Mouse (Mus musculus): ENCODE measurements around the gene Notch2. TPM values are rescaled to one million over a fixed set of nuclear protein-coding genes. Genes with fewer than 3 reads are reported as not detected.

The Notch2 gene
- 2.6 and 5.0 TPM in 2 replicates for polyA plus RNA-seq (2012; rRNA removed; ENCODE audit: low replicate concordance)

DNA sequence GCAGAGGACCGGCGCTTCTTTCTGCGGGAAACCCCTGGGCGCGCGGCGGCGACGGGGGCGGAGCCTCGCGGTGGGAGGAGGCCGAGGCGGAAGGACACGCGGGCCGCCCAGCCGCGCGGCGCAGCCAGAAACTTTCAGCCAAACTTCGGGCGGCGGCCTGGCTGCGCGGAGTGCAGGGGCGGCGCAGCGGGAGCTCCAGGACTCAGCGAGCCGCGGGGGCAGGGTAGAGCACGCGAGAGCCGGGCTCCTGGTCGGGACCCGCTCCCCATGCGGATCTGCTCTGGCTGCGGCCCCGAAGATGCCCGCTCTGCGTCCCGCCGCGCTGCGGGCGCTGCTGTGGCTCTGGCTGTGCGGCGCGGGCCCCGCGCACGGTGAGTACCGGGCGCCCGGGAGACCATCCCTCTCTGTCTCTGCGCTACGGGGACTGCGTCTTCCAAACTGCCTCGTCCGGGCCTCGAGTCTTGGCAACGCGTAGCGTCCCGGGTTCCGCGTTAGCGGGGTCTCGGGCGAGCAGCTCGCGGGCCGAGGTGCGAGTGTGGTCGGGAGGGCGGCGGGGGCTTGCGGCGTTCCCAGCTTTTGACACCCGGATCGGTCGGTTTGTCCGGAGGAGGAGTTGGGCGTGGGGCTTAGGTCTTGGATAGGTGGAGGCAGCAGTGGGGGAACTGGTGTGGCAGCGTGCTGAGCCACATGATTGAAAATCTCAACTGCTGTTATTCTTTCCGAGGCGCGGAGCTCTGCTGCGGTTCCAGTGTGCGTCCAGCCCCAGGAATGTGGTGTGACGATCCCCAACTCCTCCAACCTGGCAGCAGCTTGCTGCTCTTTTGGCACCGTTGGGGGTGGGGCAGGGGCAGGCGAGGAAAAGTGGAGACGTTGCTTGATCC is at the start of gene Notch2:
Notch2 (plus strand) TSS at position 127 of the 881 bp plus-strand sequence.

DNA sequence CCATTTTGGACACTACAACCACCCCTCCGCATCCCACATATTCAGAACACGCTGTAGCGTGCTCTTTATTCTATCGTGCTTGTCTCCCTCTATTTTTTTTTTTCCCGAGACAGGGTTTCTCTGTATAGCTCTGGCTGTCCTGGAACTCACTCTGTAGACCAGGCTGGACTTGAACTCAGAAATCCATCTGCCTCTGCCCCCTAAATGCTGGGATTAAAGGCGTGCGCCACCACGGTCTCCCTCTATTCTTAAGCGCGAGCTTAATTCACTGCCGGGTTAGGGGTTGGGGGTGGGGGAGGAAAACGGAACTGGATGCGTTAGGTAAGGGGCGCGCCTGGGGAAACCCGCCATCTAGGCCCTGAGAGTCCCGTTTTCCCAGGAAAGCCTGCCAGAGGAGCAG is 147.0 kb downstream of the Notch2 start, which contains the start of gene Adam30:
Adam30 (plus strand) TSS at position 301 of the 400 bp plus-strand sequence.

Other genes starting within 250 kb of the Notch2 start
- gene Pde4dip, start 124.8 kb upstream of the Notch2 start, polyA plus RNA-seq (2012; rRNA removed; ENCODE audit: low replicate concordance): 7.1 and 9.4 TPM in 2 replicates
- gene Sec22b, start 112.3 kb upstream of the Notch2 start, polyA plus RNA-seq (2012; rRNA removed; ENCODE audit: low replicate concordance): 17.0 and 19.2 TPM in 2 replicates
- gene Adam30, start 147.1 kb downstream of the Notch2 start, polyA plus RNA-seq (2012; rRNA removed; ENCODE audit: low replicate concordance): not detected in 2 replicates
- gene Reg4, start 208.6 kb downstream of the Notch2 start, polyA plus RNA-seq (2012; rRNA removed; ENCODE audit: low replicate concordance): 47.7 and 57.8 TPM in 2 replicates